Mouse (Mus musculus) heart, embryonic 16.5 days (tissue): Measurements from ENCODE around the gene Nt5c3. TPM values are rescaled to one million over a fixed set of nuclear protein-coding genes. Genes with fewer than 3 reads are reported as not detected.

Source experiments
- ATAC-seq: fragments of 200-750 bp; cut with Nextera tagmentation; replicated peaks from 2 replicates; pipeline ENCODE4 v1.8.0; 2017; ENCODE audit warnings: moderate number of reproducible peaks; ENCODE audit not compliant: insufficient read depth, low FRiP score; ENCODE audit errors: extremely low read depth
- H3K27ac ChIP-seq: fragments of 300-500 bp; sonication (generic); 2 replicates; pipeline ENCODE4 v1.5.1; 2014; ENCODE audit warnings: mild to moderate bottlenecking, low read length, control low read depth, moderate library complexity
- H3K27me3 ChIP-seq: fragments of 300-500 bp; sonication (generic); 2 replicates; pipeline ENCODE4 v1.6.1; 2014; ENCODE audit warnings: low read length, mixed read lengths; ENCODE audit not compliant: control insufficient read depth, insufficient read depth
- H3K36me3 ChIP-seq: fragments of 300-500 bp; sonication (generic); 2 replicates; pipeline ENCODE4 v1.6.1; 2014; ENCODE audit not compliant: control insufficient read depth, insufficient read depth
- H3K4me1 ChIP-seq: fragments of 300-500 bp; sonication (generic); 2 replicates; pipeline ENCODE4 v1.6.1; 2014; ENCODE audit warnings: low read length, mixed read lengths; ENCODE audit not compliant: control insufficient read depth, insufficient read depth
- H3K4me2 ChIP-seq: fragments of 300-500 bp; sonication (generic); 2 replicates; pipeline ENCODE4 v1.6.1; 2014; ENCODE audit warnings: low read depth, mild to moderate bottlenecking, control low read depth, low read length
- H3K4me3 ChIP-seq: fragments of 300-500 bp; sonication (generic); 2 replicates; pipeline ENCODE4 v1.5.1; 2014; ENCODE audit warnings: mild to moderate bottlenecking, control low read depth, low read length
- H3K9ac ChIP-seq: fragments of 300-500 bp; sonication (generic); 2 replicates; pipeline ENCODE4 v1.6.1; 2014; ENCODE audit warnings: low read length, control low read depth
- H3K9me3 ChIP-seq: fragments of 300-500 bp; sonication (generic); replicated peaks from 2 replicates; pipeline ENCODE4 v1.6.1; 2016; ENCODE audit warnings: low read length; ENCODE audit not compliant: control insufficient read depth
- WGBS: fragments of 180-500 bp; shearing (Covaris S2); extraction: QIAGEN DNeasy Blood & Tissue Kit; methylation state at CpG from one replicate; pipeline ENCODE4 v1.1.7; 2014; 5-methylcytosine and 5-hydroxymethylcytosine counted together
- polyA plus RNA-seq: library from polyadenylated mRNA; unstranded; fragments of >200 nt; fragmentation: Nextera tagmentation; extraction: Ambion mirVana; gene quantifications from 2 replicates; pipeline ENCODE4 v1.2.1, GENCODE M21; 2015

The Nt5c3 gene
- polyA plus RNA-seq, 1 experiment from 2014 or later, result 77.0 TPM

- Histone ChIP-seq H3K4me2 (no peak overlapping the region), H3K27ac (no peak overlapping the region), H3K36me3 (peaks cover 15% of the 10 kb centered on the region; the same call in 1 of the 2 replicates), H3K9me3 (no peaks in the 10 kb centered on the region), H3K4me3 (no peak overlapping the region), H3K4me1 (no peaks in the 10 kb centered on the region), H3K27me3 (no peaks in the 10 kb centered on the region), H3K9ac (no peak overlapping the region)
- 78% methylated on average over 8 of the region's 8 CpGs for WGBS
- ATAC-seq, result no peak
Observed at GRCm38 (mm10) chr6:56860205-56860848, 63.4 kb downstream of the Nt5c3 start.

- peaks cover 25% of the 10 kb centered on the region for H3K36me3 ChIP-seq
- no peaks in the 10 kb centered on the region for H3K9me3 ChIP-seq
- no peaks in the 10 kb centered on the region for H3K4me1 ChIP-seq
- ATAC-seq, result no peak
- H3K4me3 ChIP-seq, result no peak overlapping the region
- no peak overlapping the region for H3K9ac ChIP-seq
- H3K27ac ChIP-seq, result no peak overlapping the region
- no peaks in the 10 kb centered on the region for H3K27me3 ChIP-seq
- no peak overlapping the region for H3K4me2 ChIP-seq
- WGBS, result 81% methylated on average over 5 of the region's 5 CpGs
Observed at GRCm38 (mm10) chr6:56856748-56857147, 67.0 kb downstream of the Nt5c3 start.

- 92% methylated on average over 8 of the region's 8 CpGs for WGBS
- H3K9ac ChIP-seq, result no peak overlapping the region
- H3K27me3 ChIP-seq, result no peaks in the 10 kb centered on the region
- no peak overlapping the region for H3K4me2 ChIP-seq
- peaks cover 19% of the 10 kb centered on the region for H3K36me3 ChIP-seq
- H3K9me3 ChIP-seq, result no peaks in the 10 kb centered on the region
- H3K27ac ChIP-seq, result no peak overlapping the region
- H3K4me3 ChIP-seq, result no peak overlapping the region
- ATAC-seq, result no peak
- no peaks in the 10 kb centered on the region for H3K4me1 ChIP-seq
Observed at GRCm38 (mm10) chr6:56854803-56855202, 68.9 kb downstream of the Nt5c3 start.

- Histone ChIP-seq H3K4me2 (no peak overlapping the region), H3K27ac (no peak overlapping the region), H3K4me1 (peaks cover 2% of the 10 kb centered on the region), H3K4me3 (no peak overlapping the region), H3K36me3 (peaks cover 16% of the 10 kb centered on the region), H3K9ac (no peak overlapping the region), H3K27me3 (no peaks in the 10 kb centered on the region), H3K9me3 (no peaks in the 10 kb centered on the region)
- 61% methylated on average over 7 of the region's 7 CpGs for WGBS
- ATAC-seq, result no peak
Observed at GRCm38 (mm10) chr6:56850315-56850714, 73.4 kb downstream of the Nt5c3 start.

- Histone ChIP-seq H3K27ac (no peak overlapping the region), H3K36me3 (peaks cover 16% of the 10 kb centered on the region), H3K4me1 (peaks cover 2% of the 10 kb centered on the region), H3K4me3 (no peak overlapping the region), H3K9me3 (no peaks in the 10 kb centered on the region), H3K9ac (no peak overlapping the region), H3K4me2 (no peak overlapping the region), H3K27me3 (no peaks in the 10 kb centered on the region)
- ATAC-seq, result no peak
- 78% methylated on average over 3 of the region's 3 CpGs for WGBS
Observed at GRCm38 (mm10) chr6:56848974-56849373, 74.8 kb downstream of the Nt5c3 start.

- Histone ChIP-seq H3K9ac (no peak overlapping the region), H3K4me3 (no peak overlapping the region), H3K27ac (no peak overlapping the region), H3K36me3 (no peaks in the 10 kb centered on the region), H3K4me2 (no peak overlapping the region), H3K4me1 (peaks cover 2% of the 10 kb centered on the region; the same call in 1 of the 2 replicates), H3K9me3 (no peaks in the 10 kb centered on the region), H3K27me3 (no peaks in the 10 kb centered on the region)
- 59% methylated on average over 2 of the region's 2 CpGs for WGBS
- ATAC-seq, result no peak
Observed at GRCm38 (mm10) chr6:56844365-56844764, 79.4 kb downstream of the Nt5c3 start.

GRCm38 (mm10) chr6:56843229-56843628 is 80.5 kb downstream of the Nt5c3 start:
- 76% methylated on average over 3 of the region's 3 CpGs for WGBS
- no peak for ATAC-seq
- Histone ChIP-seq H3K9me3 (no peaks in the 10 kb centered on the region), H3K9ac (no peak overlapping the region), H3K4me2 (no peak overlapping the region), H3K27me3 (no peaks in the 10 kb centered on the region), H3K4me1 (no peaks in the 10 kb centered on the region), H3K27ac (no peak overlapping the region), H3K4me3 (no peak overlapping the region), H3K36me3 (no peaks in the 10 kb centered on the region)

- peaks cover 12% of the 10 kb centered on the region; the same call in 1 of the 2 replicates for H3K36me3 ChIP-seq
- no peak overlapping the region for H3K9ac ChIP-seq
- no peak overlapping the region for H3K4me2 ChIP-seq
- H3K27me3 ChIP-seq, result no peaks in the 10 kb centered on the region
- H3K27ac ChIP-seq, result no peak overlapping the region
- WGBS, result 78% methylated on average over 3 of the region's 3 CpGs
- no peak for ATAC-seq
- no peaks in the 10 kb centered on the region; the same call in 1 of the 2 replicates for H3K4me1 ChIP-seq
- no peaks in the 10 kb centered on the region for H3K9me3 ChIP-seq
- no peak overlapping the region for H3K4me3 ChIP-seq
Observed at GRCm38 (mm10) chr6:56837621-56838020, 86.1 kb downstream of the Nt5c3 start.

GRCm38 (mm10) chr6:56837166-56837565 is 86.6 kb downstream of the Nt5c3 start:
- ATAC-seq, result no peak

More at GRCm38 (mm10) chr6:56837166-56837565, 86.6 kb downstream of the Nt5c3 start:
- Histone ChIP-seq H3K9ac (no peak overlapping the region), H3K4me3 (no peak overlapping the region), H3K4me1 (no peaks in the 10 kb centered on the region; the same call in 1 of the 2 replicates), H3K4me2 (no peak overlapping the region), H3K27ac (no peak overlapping the region), H3K36me3 (peaks cover 12% of the 10 kb centered on the region; the same call in 1 of the 2 replicates), H3K9me3 (no peaks in the 10 kb centered on the region), H3K27me3 (no peaks in the 10 kb centered on the region)
- 92% methylated on average over 12 of the region's 12 CpGs for WGBS
